Mouse (Mus musculus) limb, embryonic 14.5 days (tissue): ENCODE results near the gene Gna15. TPM values are rescaled to one million over a fixed set of nuclear protein-coding genes. Genes with fewer than 3 reads are reported as not detected.

Experiments used
- ATAC-seq: fragments of 200-750 bp; cut with Nextera tagmentation; 2 replicates; pipeline ENCODE4 v1.8.0; 2017; ENCODE audit warnings: low read depth, moderate number of reproducible peaks, moderate TSS enrichment; ENCODE audit not compliant: low FRiP score
- DNase-seq: peaks from one replicate; pipeline ENCODE4 v3.0.0-alpha.2; 2015; ENCODE audit warnings: low spot score
- H3K27ac ChIP-seq: fragments of 300-500 bp; sonication (generic); replicated peaks from 2 replicates; pipeline ENCODE4 v1.5.1; 2014; ENCODE audit warnings: low read depth, mild to moderate bottlenecking, low read length, moderate library complexity, mixed read lengths
- H3K27me3 ChIP-seq: fragments of 300-500 bp; sonication (generic); 2 replicates; pipeline ENCODE4 v1.6.1; 2014; ENCODE audit warnings: low read length, mixed read lengths; ENCODE audit not compliant: control insufficient read depth, insufficient read depth
- H3K36me3 ChIP-seq: fragments of 300-500 bp; sonication (generic); 2 replicates; pipeline ENCODE4 v1.6.1; 2014; ENCODE audit warnings: mild to moderate bottlenecking, low read length, moderate library complexity, mixed read lengths; ENCODE audit not compliant: control insufficient read depth, insufficient read depth
- H3K4me1 ChIP-seq: fragments of 300-500 bp; sonication (generic); 2 replicates; pipeline ENCODE4 v1.6.1; 2014; ENCODE audit warnings: antibody characterized with exemption, low read length, mixed read lengths; ENCODE audit not compliant: control insufficient read depth, insufficient read depth
- H3K4me2 ChIP-seq: fragments of 300-500 bp; sonication (generic); replicated peaks from 2 replicates; pipeline ENCODE4 v1.6.1; 2014; ENCODE audit warnings: low read depth, mild to moderate bottlenecking, low read length, moderate library complexity; ENCODE audit not compliant: severe bottlenecking
- H3K4me3 ChIP-seq: fragments of 300-500 bp; sonication (generic); replicated peaks from 2 replicates; pipeline ENCODE4 v1.5.1; 2014; ENCODE audit warnings: low read length
- H3K9ac ChIP-seq: fragments of 300-500 bp; sonication (generic); 2 replicates; pipeline ENCODE4 v1.6.1; 2014; ENCODE audit warnings: mild to moderate bottlenecking, low read depth, low read length, moderate library complexity; ENCODE audit not compliant: severe bottlenecking
- H3K9me3 ChIP-seq: fragments of 300-500 bp; sonication (generic); 2 replicates; pipeline ENCODE4 v1.6.1; 2016; ENCODE audit warnings: low read length; ENCODE audit not compliant: control insufficient read depth
- POLR2A ChIP-seq: fragments of 200-500 bp; IDR thresholded peaks from 2 replicates; pipeline ENCODE4 v1.8.0; 2012; ENCODE audit warnings: inconsistent platforms, mild to moderate bottlenecking, moderate library complexity, borderline replicate concordance; ENCODE audit not compliant: insufficient read depth, insufficient read length; ENCODE audit errors: extremely low read depth
- WGBS: fragments of 180-500 bp; shearing (Covaris S2); extraction: QIAGEN DNeasy Blood & Tissue Kit; methylation state at CpG from one replicate; pipeline ENCODE4 v1.1.7; 2014; 5-methylcytosine and 5-hydroxymethylcytosine counted together
- polyA plus RNA-seq, 2 experiments: library from polyadenylated mRNA; depleted of rRNA in 1 of 2; stranded (reverse) in 1 of 2; unstranded in 1 of 2; fragments of >200 nt; fragmentation: Nextera tagmentation in 1 of 2; extraction: Ambion mirVana in 1 of 2; gene quantifications; 2 replicates each; pipeline versions ENCODE4 v1.2.1 to v1.2.3; 2012 to 2014

Gna15 gene
- polyA plus RNA-seq, 2 experiments, result 3.4 to 3.8 TPM

DNA sequence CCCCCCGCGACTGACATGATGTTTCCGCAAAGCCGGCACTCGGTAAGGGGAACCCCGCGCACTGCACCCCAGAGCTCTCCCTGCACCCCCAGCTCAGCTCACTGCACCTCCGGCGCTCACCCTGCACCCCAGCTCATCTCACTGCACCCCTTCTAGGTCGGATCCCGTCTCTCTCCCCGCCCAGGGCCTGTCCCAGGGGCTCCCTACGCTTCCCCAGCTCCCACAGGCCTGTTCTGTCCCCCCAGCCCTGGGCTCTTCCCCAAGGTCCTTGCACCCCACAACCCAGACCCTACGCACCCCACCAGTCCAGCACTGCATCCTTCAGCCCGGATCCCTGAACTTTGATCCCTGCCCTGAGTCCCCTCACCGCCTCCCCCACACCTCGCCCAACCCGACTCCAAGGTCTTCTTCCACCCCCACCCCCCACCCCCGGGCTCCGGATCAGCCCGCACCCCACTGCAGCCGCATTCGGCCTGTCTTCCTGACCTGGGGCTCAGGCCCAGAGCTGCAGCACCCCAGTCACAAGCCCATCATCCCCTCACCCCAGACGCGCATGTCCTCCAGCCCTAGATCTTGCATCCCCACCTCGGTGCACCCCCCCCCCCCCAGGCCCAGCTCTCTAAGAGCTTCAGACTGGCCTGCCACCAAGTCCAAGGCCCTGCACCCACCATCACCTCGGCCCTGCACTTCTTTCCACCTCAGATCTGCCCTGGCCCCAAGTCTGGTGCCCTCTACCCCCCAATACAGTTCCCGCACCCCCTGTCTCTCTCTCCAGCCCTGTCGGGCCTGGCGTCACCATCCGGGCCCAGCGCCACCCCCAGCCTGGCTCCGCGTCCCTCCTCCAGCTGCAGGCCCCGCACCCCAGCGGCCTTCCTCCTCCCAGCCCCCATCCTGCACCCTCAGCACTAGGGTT lies 35.9 kb upstream of the Gna15 start:
- TF ChIP-seq POLR2A, result no peak
- peaks cover 27% of the 10 kb centered on the region for H3K36me3 ChIP-seq
- peak overlapping the region; percentile 86 for H3K4me3 ChIP-seq
- peaks cover 35% of the 10 kb centered on the region for H3K4me1 ChIP-seq
- peak overlapping the region; percentile 93 for H3K9ac ChIP-seq
- ATAC-seq, result peak; percentile 14; the same call in 1 of the 2 replicates
- peak overlapping the region; percentile 89 for H3K27ac ChIP-seq
- no peaks in the 10 kb centered on the region for H3K27me3 ChIP-seq
- peak overlapping the region; percentile 93 for H3K4me2 ChIP-seq
- WGBS, result 4% methylated on average over 24 of the region's 36 CpGs
- DNase-seq, result no peak
- no peaks in the 10 kb centered on the region for H3K9me3 ChIP-seq

DNA sequence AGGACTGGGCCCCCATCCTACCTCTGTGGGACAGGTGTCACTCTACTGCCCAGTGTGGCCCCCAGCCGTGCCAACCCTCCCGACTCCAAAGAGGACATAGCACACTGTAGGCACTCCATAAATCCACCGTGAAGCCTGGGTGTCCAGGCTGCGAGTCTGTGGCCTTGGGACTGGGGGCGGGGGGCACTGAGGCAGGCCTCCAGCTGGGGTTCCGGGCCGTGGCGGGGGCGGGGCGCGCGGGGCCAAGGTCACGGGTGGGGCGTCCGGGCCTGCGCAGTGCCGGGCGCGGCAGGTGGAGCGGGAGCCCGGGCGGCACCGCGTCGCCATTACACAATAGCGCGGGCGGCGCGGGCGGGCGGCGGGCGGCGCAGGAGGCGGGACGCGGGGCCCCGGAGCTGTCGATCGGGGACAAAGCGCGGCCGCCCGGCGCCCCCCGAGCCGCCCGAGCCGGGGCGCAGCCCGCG lies 35.2 kb upstream of the Gna15 start, which contains the start of gene Aes:
TSS of gene Aes (plus strand) at position 326 of the 464 bp plus-strand sequence.
- H3K9me3 ChIP-seq, result no peaks in the 10 kb centered on the region
- no peak for TF ChIP-seq POLR2A
- H3K4me3 ChIP-seq, result peak within 1 kb of the TSS; percentile 86
- H3K27ac ChIP-seq, result peak within 1 kb of the TSS; percentile 89
- peak within 1 kb of the TSS; percentile 93 for H3K4me2 ChIP-seq
- H3K27me3 ChIP-seq, result no peaks in the 10 kb centered on the region
- no peak for DNase-seq
- peaks cover 21% of the 10 kb centered on the region for H3K36me3 ChIP-seq
- H3K9ac ChIP-seq, result peak within 1 kb of the TSS; percentile 93
- ATAC-seq, result peak; percentile 48
- H3K4me1 ChIP-seq, result peaks cover 28% of the 10 kb centered on the region
- under 1% methylated on average over 22 of the region's 53 CpGs for WGBS

DNA sequence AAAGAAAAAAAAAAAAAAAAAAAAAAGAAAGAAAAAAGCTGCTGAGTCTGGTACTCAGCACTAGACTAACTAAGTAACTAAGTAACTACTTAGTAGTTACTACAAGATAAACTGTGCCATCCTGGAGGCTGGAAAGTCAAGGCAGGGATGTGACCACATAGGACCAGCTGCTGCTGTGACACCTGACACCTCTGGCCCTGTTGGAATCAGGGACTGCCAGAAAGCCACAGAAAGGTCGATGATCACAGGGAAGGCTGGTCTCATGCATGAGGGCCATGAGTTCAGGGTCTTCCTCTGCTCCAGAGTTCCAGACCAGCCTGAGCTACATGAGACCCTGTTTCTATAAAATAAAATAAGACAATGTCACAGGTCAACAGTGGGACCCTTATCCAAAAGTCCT lies 33.5 kb upstream of the Gna15 start:
- Histone ChIP-seq H3K9me3 (no peaks in the 10 kb centered on the region), H3K4me1 (peaks cover 16% of the 10 kb centered on the region), H3K27ac (no peak overlapping the region), H3K4me2 (no peak overlapping the region), H3K4me3 (no peak overlapping the region), H3K27me3 (no peaks in the 10 kb centered on the region), H3K36me3 (peaks cover 15% of the 10 kb centered on the region), H3K9ac (no peak overlapping the region)
- ATAC-seq (no peak), DNase-seq (no peak)
- WGBS, result 24% methylated on average over 1 of the region's 1 CpGs
- TF ChIP-seq POLR2A, result no peak

DNA sequence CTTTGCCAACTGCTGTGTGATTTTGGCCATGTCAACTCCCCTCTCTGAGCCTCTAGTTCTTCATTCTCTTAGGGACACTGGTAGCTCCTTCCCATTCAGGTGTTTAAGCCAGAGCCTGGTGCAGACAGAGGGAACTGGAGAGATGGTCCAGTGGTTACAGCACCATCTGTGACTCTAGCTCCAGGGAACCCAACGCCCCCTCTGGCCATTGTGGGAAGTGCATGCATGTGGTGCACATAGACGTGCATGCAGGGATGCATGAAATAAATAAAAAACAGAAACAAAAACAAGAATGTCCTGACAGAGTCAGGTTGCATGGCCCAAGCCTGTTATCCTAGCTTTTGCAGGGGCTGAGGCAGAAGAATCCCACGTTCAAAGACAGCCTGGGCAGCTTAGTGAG lies 32.3 kb upstream of the Gna15 start:
- TF ChIP-seq POLR2A, result no peak
- peaks cover 18% of the 10 kb centered on the region for H3K4me1 ChIP-seq
- H3K36me3 ChIP-seq, result peaks cover 4% of the 10 kb centered on the region
- ATAC-seq, result no peak
- no peak overlapping the region for H3K4me3 ChIP-seq
- no peak overlapping the region for H3K4me2 ChIP-seq
- no peak for DNase-seq
- no peak overlapping the region for H3K9ac ChIP-seq
- no peak overlapping the region for H3K27ac ChIP-seq
- no peaks in the 10 kb centered on the region for H3K27me3 ChIP-seq
- WGBS, result 77% methylated on average over 3 of the region's 3 CpGs
- H3K9me3 ChIP-seq, result no peaks in the 10 kb centered on the region

DNA sequence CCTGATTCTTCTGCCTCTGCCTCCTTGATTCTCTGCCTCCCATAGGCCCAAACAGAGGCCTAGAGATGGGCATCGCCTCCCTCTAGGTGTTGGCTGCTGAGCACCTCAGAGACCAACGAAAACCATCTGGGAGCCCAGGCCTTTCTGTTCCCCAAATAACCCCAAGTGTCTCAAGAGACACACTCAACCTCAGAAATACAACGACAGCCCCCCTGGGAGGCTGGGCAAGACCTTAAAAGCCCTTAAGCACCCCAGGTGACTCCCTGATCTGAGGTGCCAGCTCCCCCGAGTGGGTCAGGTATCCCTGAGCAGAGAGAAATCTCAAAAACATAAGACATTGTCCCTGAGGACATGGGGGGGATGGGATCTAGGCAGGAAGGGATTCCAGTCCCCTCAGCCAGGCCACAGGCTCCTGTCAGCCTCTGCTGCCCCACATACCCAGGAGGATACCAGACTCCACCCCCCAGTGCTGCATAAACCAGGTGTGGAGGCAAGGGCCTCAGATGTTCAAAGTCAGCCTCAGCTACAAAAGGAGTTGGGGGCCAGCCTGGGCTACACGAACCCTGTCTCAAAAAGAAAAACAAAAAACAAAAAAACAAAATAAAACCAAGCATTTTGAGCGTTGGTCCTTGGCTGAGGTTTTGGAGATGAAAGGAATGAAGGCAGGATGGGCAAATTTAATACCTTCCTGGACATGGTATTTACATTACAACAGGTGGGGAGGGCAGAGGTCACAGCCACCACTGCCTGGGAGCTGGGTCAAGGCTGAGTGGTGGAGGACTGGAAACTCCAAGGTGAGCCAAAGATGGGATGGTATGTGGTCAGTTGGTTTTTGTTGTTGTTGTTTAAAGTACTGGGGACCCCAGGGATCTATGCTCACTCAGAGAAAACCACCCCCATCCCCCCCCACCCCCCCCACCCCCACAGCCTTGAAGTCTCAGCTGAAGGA lies 30.1 kb upstream of the Gna15 start:
- no peaks in the 10 kb centered on the region for H3K36me3 ChIP-seq
- no peak overlapping the region for H3K4me2 ChIP-seq
- H3K4me3 ChIP-seq, result no peak overlapping the region
- DNase-seq (no peak), ATAC-seq (no peak)
- no peak overlapping the region for H3K9ac ChIP-seq
- TF ChIP-seq POLR2A, result no peak
- peaks cover 11% of the 10 kb centered on the region for H3K4me1 ChIP-seq
- no peak overlapping the region for H3K27ac ChIP-seq
- no peaks in the 10 kb centered on the region for H3K27me3 ChIP-seq
- H3K9me3 ChIP-seq, result no peaks in the 10 kb centered on the region
- 71% methylated on average over 6 of the region's 6 CpGs for WGBS
